Mouse (Mus musculus) lung, embryonic 16.5 days (tissue): Measurements from ENCODE around the gene Ptpn14. TPM values are rescaled to one million over a fixed set of nuclear protein-coding genes. Genes with fewer than 3 reads are reported as not detected.

Experiments used
- ATAC-seq: fragments of 200-750 bp; cut with Nextera tagmentation; 2 replicates; pipeline ENCODE4 v1.8.0; 2017; ENCODE audit warnings: low read depth, mild to moderate bottlenecking, moderate library complexity
- H3K27ac ChIP-seq: fragments of 300-500 bp; sonication (generic); 2 replicates; pipeline ENCODE4 v1.5.1; 2014; ENCODE audit warnings: mild to moderate bottlenecking, control low read depth, low read length
- H3K27me3 ChIP-seq: fragments of 300-500 bp; sonication (generic); 2 replicates; pipeline ENCODE4 v1.6.1; 2014; ENCODE audit warnings: low read depth, low read length, mixed read lengths; ENCODE audit not compliant: control insufficient read depth, insufficient read depth
- H3K36me3 ChIP-seq: fragments of 300-500 bp; sonication (generic); 2 replicates; pipeline ENCODE4 v1.6.1; 2014; ENCODE audit warnings: low read length; ENCODE audit not compliant: control insufficient read depth, insufficient read depth
- H3K4me1 ChIP-seq: fragments of 300-500 bp; sonication (generic); replicated peaks from 2 replicates; pipeline ENCODE4 v1.6.1; 2014; ENCODE audit warnings: low read length, mixed read lengths; ENCODE audit not compliant: control insufficient read depth, insufficient read depth
- H3K4me2 ChIP-seq: fragments of 300-500 bp; sonication (generic); 2 replicates; pipeline ENCODE4 v1.6.1; 2014; ENCODE audit warnings: low read depth, low read length, control low read depth
- H3K4me3 ChIP-seq: fragments of 300-500 bp; sonication (generic); 2 replicates; pipeline ENCODE4 v1.5.1; 2014; ENCODE audit warnings: mild to moderate bottlenecking, low read length, control low read depth
- H3K9ac ChIP-seq: fragments of 300-500 bp; sonication (generic); 2 replicates; pipeline ENCODE4 v1.6.1; 2014; ENCODE audit warnings: low read length, control low read depth
- H3K9me3 ChIP-seq: fragments of 300-500 bp; sonication (generic); 2 replicates; pipeline ENCODE4 v1.6.1; 2016; ENCODE audit warnings: low read length; ENCODE audit not compliant: control insufficient read depth
- WGBS: fragments of 180-500 bp; shearing (Covaris S2); extraction: QIAGEN DNeasy Blood & Tissue Kit; methylation state at CpG from one replicate; pipeline ENCODE4 v1.1.7; 2014; 5-methylcytosine and 5-hydroxymethylcytosine counted together
- polyA plus RNA-seq: library from polyadenylated mRNA; unstranded; fragments of >200 nt; fragmentation: Nextera tagmentation; extraction: Ambion mirVana; gene quantifications from 2 replicates; pipeline ENCODE4 v1.2.1, GENCODE M21; 2015

Ptpn14 gene
- polyA plus RNA-seq, 1 experiment from 2014 or later, result 7.9 TPM

DNA sequence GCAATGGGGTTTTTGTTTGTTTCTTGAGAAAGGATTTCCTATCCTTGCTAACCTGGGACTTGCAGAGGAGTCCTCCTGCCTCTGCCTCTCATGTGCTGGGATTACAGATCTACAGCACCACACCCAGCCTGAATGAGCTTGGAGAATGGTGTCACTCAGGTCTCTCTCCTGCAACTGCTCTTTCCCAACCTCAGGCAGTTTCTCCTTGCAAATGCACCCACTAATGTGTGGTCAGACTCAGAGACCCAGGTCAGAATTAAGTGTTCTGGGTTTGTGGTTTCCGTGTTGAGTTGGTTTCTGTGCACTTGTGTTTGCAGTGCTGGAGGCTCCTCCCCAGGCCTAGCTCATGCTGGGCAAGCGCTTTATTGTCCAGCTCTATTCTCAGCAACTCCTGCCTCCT lies 33.7 kb upstream of the Ptpn14 start:
- H3K36me3 ChIP-seq, result no peaks in the 10 kb centered on the region
- ATAC-seq, result no peak
- H3K4me3 ChIP-seq, result no peak overlapping the region
- H3K9ac ChIP-seq, result no peak overlapping the region
- H3K4me1 ChIP-seq, result no peaks in the 10 kb centered on the region
- H3K9me3 ChIP-seq, result no peaks in the 10 kb centered on the region
- no peak overlapping the region for H3K27ac ChIP-seq
- no peak overlapping the region for H3K4me2 ChIP-seq
- H3K27me3 ChIP-seq, result no peaks in the 10 kb centered on the region
- 89% methylated on average over 2 of the region's 2 CpGs for WGBS

DNA sequence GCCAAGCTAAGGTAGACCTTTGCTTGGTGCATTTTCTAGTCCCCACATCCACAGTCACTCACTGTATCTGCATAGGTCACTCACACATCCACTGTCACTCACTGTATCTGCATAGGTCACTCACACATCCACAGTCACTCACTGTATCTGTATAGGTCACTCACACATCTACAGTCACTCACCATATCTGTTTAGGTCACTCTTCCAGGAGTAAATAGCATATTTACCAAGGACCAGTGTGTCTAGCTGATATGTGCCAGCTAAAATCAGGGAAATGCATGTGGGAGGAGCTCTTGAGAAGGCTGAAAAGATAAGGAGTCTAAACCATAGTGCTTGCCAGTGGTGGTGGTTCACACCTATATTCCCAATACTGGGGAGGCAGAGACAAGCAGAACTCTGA lies 32.7 kb upstream of the Ptpn14 start:
- Histone ChIP-seq H3K4me1 (no peaks in the 10 kb centered on the region), H3K4me2 (no peak overlapping the region), H3K9ac (no peak overlapping the region), H3K36me3 (no peaks in the 10 kb centered on the region), H3K4me3 (no peak overlapping the region), H3K27me3 (no peaks in the 10 kb centered on the region), H3K27ac (no peak overlapping the region), H3K9me3 (no peaks in the 10 kb centered on the region)
- ATAC-seq, result no peak

GRCm38 (mm10) chr1:189698416-189698815 lies 29.7 kb upstream of the Ptpn14 start:
- Histone ChIP-seq H3K36me3 (no peaks in the 10 kb centered on the region), H3K9ac (no peak overlapping the region), H3K27ac (no peak overlapping the region), H3K27me3 (no peaks in the 10 kb centered on the region), H3K9me3 (no peaks in the 10 kb centered on the region), H3K4me2 (no peak overlapping the region), H3K4me1 (no peaks in the 10 kb centered on the region), H3K4me3 (no peak overlapping the region)
- peak; percentile 75 for ATAC-seq
- 39% methylated on average over 4 of the region's 4 CpGs for WGBS

GRCm38 (mm10) chr1:189700186-189700585 lies 27.9 kb upstream of the Ptpn14 start:
- Histone ChIP-seq H3K4me3 (no peak overlapping the region), H3K27ac (no peak overlapping the region), H3K4me1 (no peaks in the 10 kb centered on the region), H3K9me3 (no peaks in the 10 kb centered on the region), H3K4me2 (no peak overlapping the region), H3K27me3 (no peaks in the 10 kb centered on the region), H3K9ac (no peak overlapping the region), H3K36me3 (no peaks in the 10 kb centered on the region)
- ATAC-seq, result no peak
- 65% methylated on average over 6 of the region's 6 CpGs for WGBS

DNA sequence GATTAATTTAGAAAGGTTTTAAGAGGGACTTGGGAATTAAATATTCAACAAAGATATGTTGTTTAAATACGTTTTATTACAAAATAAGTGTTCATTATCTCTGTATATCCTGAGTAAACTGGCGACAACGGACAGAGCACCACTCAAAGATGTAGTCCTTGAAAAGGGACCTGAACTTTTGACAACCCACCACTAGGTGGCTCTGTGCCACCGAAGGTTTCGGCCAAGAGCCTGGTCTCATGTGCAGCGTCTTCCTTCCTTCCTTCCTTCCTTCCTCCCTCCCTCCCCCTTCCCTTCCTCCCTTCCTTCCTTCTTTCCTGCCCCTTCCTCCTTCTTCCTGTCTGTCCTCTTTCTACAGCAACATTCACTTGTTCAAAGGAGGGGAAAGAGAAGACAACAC lies 27.1 kb upstream of the Ptpn14 start:
- peak; percentile 35; the same call in 1 of the 2 replicates for ATAC-seq
- no peak overlapping the region for H3K27ac ChIP-seq
- no peaks in the 10 kb centered on the region for H3K9me3 ChIP-seq
- under 1% methylated on average over 6 of the region's 6 CpGs for WGBS
- no peaks in the 10 kb centered on the region for H3K36me3 ChIP-seq
- H3K4me1 ChIP-seq, result peaks cover under 1% of the 10 kb centered on the region; the same call in 1 of the 2 replicates
- no peak overlapping the region for H3K9ac ChIP-seq
- no peak overlapping the region for H3K4me3 ChIP-seq
- no peak overlapping the region for H3K4me2 ChIP-seq
- H3K27me3 ChIP-seq, result no peaks in the 10 kb centered on the region

DNA sequence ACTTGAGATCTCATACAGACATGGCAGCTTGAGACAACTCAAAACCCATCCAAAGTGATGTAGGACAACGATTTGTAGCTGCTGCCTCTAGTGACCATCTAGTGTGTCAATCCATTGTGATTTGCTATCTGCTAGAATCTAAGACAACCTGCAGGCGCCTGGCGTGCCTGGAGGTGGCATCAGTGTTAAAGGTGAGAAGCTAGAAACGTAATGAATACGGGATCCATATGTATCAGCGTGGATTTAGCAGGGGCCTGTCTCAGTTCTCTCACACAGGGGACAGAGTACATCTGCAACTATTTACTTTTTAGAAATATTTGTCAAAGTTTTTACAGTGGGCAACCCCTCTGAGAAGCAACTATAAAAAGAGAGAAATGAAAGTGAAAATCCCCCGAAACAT lies 24.9 kb upstream of the Ptpn14 start:
- no peak overlapping the region for H3K4me2 ChIP-seq
- H3K9me3 ChIP-seq, result no peaks in the 10 kb centered on the region
- no peak for ATAC-seq
- 41% methylated on average over 7 of the region's 7 CpGs for WGBS
- no peak overlapping the region for H3K4me3 ChIP-seq
- H3K9ac ChIP-seq, result no peak overlapping the region
- no peaks in the 10 kb centered on the region for H3K27me3 ChIP-seq
- H3K4me1 ChIP-seq, result peaks cover 5% of the 10 kb centered on the region; the same call in 1 of the 2 replicates
- H3K27ac ChIP-seq, result no peak overlapping the region
- no peaks in the 10 kb centered on the region for H3K36me3 ChIP-seq

GRCm38 (mm10) chr1:189703591-189703990 lies 24.5 kb upstream of the Ptpn14 start:
- ATAC-seq, result no peak
- no peaks in the 10 kb centered on the region for H3K27me3 ChIP-seq
- H3K4me2 ChIP-seq, result no peak overlapping the region
- no peak overlapping the region for H3K9ac ChIP-seq
- no peaks in the 10 kb centered on the region for H3K9me3 ChIP-seq
- 70% methylated on average over 7 of the region's 7 CpGs for WGBS
- H3K27ac ChIP-seq, result no peak overlapping the region
- peaks cover 7% of the 10 kb centered on the region; the same call in 1 of the 2 replicates for H3K4me1 ChIP-seq
- H3K4me3 ChIP-seq, result no peak overlapping the region
- no peaks in the 10 kb centered on the region for H3K36me3 ChIP-seq

GRCm38 (mm10) chr1:189706040-189706645 lies 21.9 kb upstream of the Ptpn14 start:
- WGBS, result 54% methylated on average over 12 of the region's 12 CpGs
- ATAC-seq, result no peak
- H3K27ac ChIP-seq, result no peak overlapping the region
- no peak overlapping the region for H3K9ac ChIP-seq
- H3K4me3 ChIP-seq, result no peak overlapping the region
- no peaks in the 10 kb centered on the region for H3K9me3 ChIP-seq
- peaks cover 7% of the 10 kb centered on the region; the same call in 1 of the 2 replicates for H3K4me1 ChIP-seq
- no peaks in the 10 kb centered on the region for H3K27me3 ChIP-seq
- H3K4me2 ChIP-seq, result no peak overlapping the region
- no peaks in the 10 kb centered on the region for H3K36me3 ChIP-seq

- Histone ChIP-seq H3K4me3 (no peak overlapping the region), H3K9me3 (no peaks in the 10 kb centered on the region), H3K36me3 (no peaks in the 10 kb centered on the region), H3K4me1 (peaks cover 7% of the 10 kb centered on the region; the same call in 1 of the 2 replicates), H3K9ac (no peak overlapping the region), H3K27ac (no peak overlapping the region), H3K27me3 (no peaks in the 10 kb centered on the region), H3K4me2 (no peak overlapping the region)
- no peak for ATAC-seq
Observed at GRCm38 (mm10) chr1:189707014-189707413, 21.1 kb upstream of the Ptpn14 start.

GRCm38 (mm10) chr1:189707419-189707818 lies 20.6 kb upstream of the Ptpn14 start:
- ATAC-seq, result no peak
- Histone ChIP-seq H3K4me2 (no peak overlapping the region), H3K9me3 (no peaks in the 10 kb centered on the region), H3K36me3 (no peaks in the 10 kb centered on the region), H3K4me3 (no peak overlapping the region), H3K27ac (no peak overlapping the region), H3K27me3 (no peaks in the 10 kb centered on the region), H3K9ac (no peak overlapping the region), H3K4me1 (peaks cover 7% of the 10 kb centered on the region; the same call in 1 of the 2 replicates)
- WGBS, result 32% methylated on average over 5 of the region's 5 CpGs
